Mouse (Mus musculus): ENCODE data around the gene Chrne.

- TF ChIP-seq POLR2A (IDR thresholded peaks at IDR 0.05; ENCODE audit: borderline replicate concordance, control insufficient read depth, low read depth, low read length) = no peak
- TF ChIP-seq CTCF (IDR thresholded peaks at IDR 0.05; ENCODE audit: control insufficient read depth, insufficient read depth, low read length) = no peak
Observed at GRCm38 (mm10) chr11:70667271-70668150, 48.5 kb upstream of the Chrne start.
